Comparison of ENCODE assay signal across 10 mouse cellular contexts in genomic region chr10:59494044-59494443, GRCm38 (mm10). TPM values are rescaled to one million over a fixed set of nuclear protein-coding genes. Genes with fewer than 3 reads are reported as not detected.
A peak's percentile ranks its signal among the peaks of the same experiment; 100 is the strongest.
DNase-seq lines count a peak whose midpoint lies in the region; ATAC-seq and TF ChIP-seq lines count a peak whose summit lies in the region.
"Had no signal": no experiment of that assay in that cellular context is flagged by ENCODE, and none has a peak within 500 bp of the region (broad histone marks: within the 10 kb centered on the region; RNA-seq: fewer than 3 reads in every experiment).

No protein-coding gene starts in this region.

- no peak overlapping the region for H3K9ac ChIP-seq in hindbrain, postnatal 0 days (replicated peaks; ENCODE audit: low read length)
- no peak overlapping the region for H3K9ac ChIP-seq in hindbrain, embryonic 12.5 days
- no peak overlapping the region for H3K9ac ChIP-seq in lung, embryonic 15.5 days
- H3K9ac ChIP-seq in hindbrain, embryonic 16.5 days (ENCODE audit: low read depth, low read length) = no peak overlapping the region
- no peak overlapping the region for H3K9ac ChIP-seq in intestine, embryonic 15.5 days
- H3K9ac ChIP-seq: midbrain, embryonic 13.5 days had no signal

- no peaks in the 10 kb centered on the region for H3K27me3 ChIP-seq in hindbrain, postnatal 0 days (ENCODE audit: insufficient read depth, low read length)
- no peaks in the 10 kb centered on the region for H3K27me3 ChIP-seq in hindbrain, embryonic 12.5 days
- no peaks in the 10 kb centered on the region for H3K27me3 ChIP-seq in lung, embryonic 15.5 days
- no peaks in the 10 kb centered on the region for H3K27me3 ChIP-seq in hindbrain, embryonic 16.5 days (replicated peaks; ENCODE audit: control insufficient read depth, insufficient read depth, low read length)
- no peaks in the 10 kb centered on the region for H3K27me3 ChIP-seq in intestine, embryonic 15.5 days (replicated peaks)
- H3K27me3 ChIP-seq: midbrain, embryonic 13.5 days had no signal

- no peak overlapping the region for H3K27ac ChIP-seq in hindbrain, postnatal 0 days
- H3K27ac ChIP-seq in hindbrain, embryonic 12.5 days = no peak overlapping the region
- H3K27ac ChIP-seq in lung, embryonic 15.5 days = no peak overlapping the region
- H3K27ac ChIP-seq in hindbrain, embryonic 16.5 days (ENCODE audit: low read depth, low read length) = no peak overlapping the region
- no peak overlapping the region for H3K27ac ChIP-seq in intestine, embryonic 15.5 days
- H3K27ac ChIP-seq: midbrain, embryonic 13.5 days had no signal

- H3K4me2 ChIP-seq in hindbrain, postnatal 0 days (ENCODE audit: low read depth, low read length) = no peak overlapping the region
- H3K4me2 ChIP-seq in hindbrain, embryonic 12.5 days (replicated peaks) = no peak overlapping the region
- H3K4me2 ChIP-seq in lung, embryonic 15.5 days = no peak overlapping the region
- H3K4me2 ChIP-seq in hindbrain, embryonic 16.5 days (ENCODE audit: low read length) = no peak overlapping the region
- H3K4me2 ChIP-seq in intestine, embryonic 15.5 days (replicated peaks) = no peak overlapping the region
- H3K4me2 ChIP-seq: midbrain, embryonic 13.5 days had no signal

- 58% methylated on average over 2 of the region's 2 CpGs for WGBS in hindbrain, postnatal 0 days
- 81% methylated on average over 2 of the region's 2 CpGs for WGBS in hindbrain, embryonic 12.5 days
- 39% methylated on average over 2 of the region's 2 CpGs for WGBS in lung, embryonic 15.5 days
- 62% methylated on average over 2 of the region's 2 CpGs for WGBS in hindbrain, embryonic 16.5 days
- WGBS in intestine, embryonic 15.5 days = 46% methylated on average over 2 of the region's 2 CpGs

- no peak overlapping the region for H3K4me3 ChIP-seq in hindbrain, postnatal 0 days (ENCODE audit: low read length)
- no peak overlapping the region for H3K4me3 ChIP-seq in hindbrain, embryonic 12.5 days
- H3K4me3 ChIP-seq in lung, embryonic 15.5 days = no peak overlapping the region
- H3K4me3 ChIP-seq in hindbrain, embryonic 16.5 days (ENCODE audit: low read length) = no peak overlapping the region
- no peak overlapping the region for H3K4me3 ChIP-seq in intestine, embryonic 15.5 days (replicated peaks)
- H3K4me3 ChIP-seq: erythroblast, embryonic 14.5 days; midbrain, embryonic 13.5 days had no signal

- TF ChIP-seq CTCF in hindbrain, postnatal 0 days (IDR thresholded peaks at IDR 0.05; ENCODE audit: low read depth) = peak; percentile 36

- DNase-seq in hindbrain, postnatal 0 days (ENCODE audit: low spot score) = no peak
- DNase-seq in 416B (ENCODE audit: low read depth) (peak; percentile 74), adipocyte (ENCODE audit: low spot score) (peak; percentile 67)

- no peaks in the 10 kb centered on the region for H3K36me3 ChIP-seq in hindbrain, postnatal 0 days (ENCODE audit: insufficient read depth, low read length)
- no peaks in the 10 kb centered on the region for H3K36me3 ChIP-seq in hindbrain, embryonic 12.5 days
- no peaks in the 10 kb centered on the region for H3K36me3 ChIP-seq in lung, embryonic 15.5 days
- no peaks in the 10 kb centered on the region for H3K36me3 ChIP-seq in hindbrain, embryonic 16.5 days (ENCODE audit: control insufficient read depth, insufficient read depth, low read length)
- no peaks in the 10 kb centered on the region for H3K36me3 ChIP-seq in intestine, embryonic 15.5 days
- H3K36me3 ChIP-seq: midbrain, embryonic 13.5 days had no signal

- H3K9me3 ChIP-seq in hindbrain, postnatal 0 days (ENCODE audit: low read length) = no peaks in the 10 kb centered on the region
- peaks cover 8% of the 10 kb centered on the region for H3K9me3 ChIP-seq in hindbrain, embryonic 12.5 days (replicated peaks)
- no peaks in the 10 kb centered on the region for H3K9me3 ChIP-seq in lung, embryonic 15.5 days
- H3K9me3 ChIP-seq in hindbrain, embryonic 16.5 days (ENCODE audit: control insufficient read depth, low read length) = peaks cover 6% of the 10 kb centered on the region; the same call in 1 of the 2 replicates
- no peaks in the 10 kb centered on the region for H3K9me3 ChIP-seq in intestine, embryonic 15.5 days

- ATAC-seq in hindbrain, postnatal 0 days = no peak
- no peak for ATAC-seq in hindbrain, embryonic 12.5 days (ENCODE audit: low FRiP score)
- ATAC-seq in lung, embryonic 15.5 days (ENCODE audit: borderline replicate concordance, extremely low read depth, low FRiP score, low TSS enrichment) = peak; percentile 59; the same call in 1 of the 2 replicates
- no peak for ATAC-seq in granulocyte monocyte progenitor cell, adult 5-6 weeks (replicated peaks; ENCODE audit: poor library complexity, severe bottlenecking)
- ATAC-seq in hindbrain, embryonic 16.5 days = no peak
- ATAC-seq in intestine, embryonic 15.5 days = no peak
- ATAC-seq: midbrain, embryonic 13.5 days had no signal

- H3K4me1 ChIP-seq in hindbrain, postnatal 0 days (ENCODE audit: insufficient read depth, low read length) = no peaks in the 10 kb centered on the region
- no peaks in the 10 kb centered on the region for H3K4me1 ChIP-seq in hindbrain, embryonic 12.5 days
- H3K4me1 ChIP-seq in lung, embryonic 15.5 days = 0 out of 2 replicates have a peak, but pooled peaks cover 2% of the 10 kb centered on the region
- H3K4me1 ChIP-seq in hindbrain, embryonic 16.5 days (ENCODE audit: control insufficient read depth, insufficient read depth, low read depth, low read length) = no peaks in the 10 kb centered on the region
- H3K4me1 ChIP-seq in intestine, embryonic 15.5 days (replicated peaks) = no peaks in the 10 kb centered on the region
- H3K4me1 ChIP-seq: midbrain, embryonic 13.5 days had no signal

RNA-seq across cellular contexts. Expression of gene Oit3, which starts 52.5 kb away (rescaled TPM):
- total RNA-seq in hindbrain, postnatal 0 days (2014; rRNA removed) = not detected in 2 replicates
- polyA plus RNA-seq in hindbrain, postnatal 0 days (2015; fragmentation: Nextera tagmentation; extraction: Ambion mirVana) = 0.11 and 0.23 TPM in 2 replicates
- polyA plus RNA-seq in hindbrain, embryonic 12.5 days (2016; fragmentation: Nextera tagmentation; extraction: Ambion mirVana) = 0.59 and 0.68 TPM in 2 replicates
- polyA plus RNA-seq in lung, embryonic 15.5 days (2015; fragmentation: Nextera tagmentation; extraction: Ambion mirVana) = 2.1 and 2.7 TPM in 2 replicates
- 1.8 TPM in 1 of 2 replicates, not detected in the other for total RNA-seq in granulocyte monocyte progenitor cell, adult 5-6 weeks (2014; fragmentation: Nextera tagmentation)
- not detected in 2 replicates for total RNA-seq in granulocyte monocyte progenitor cell, adult 5-6 weeks (2017)
- polyA plus RNA-seq in hindbrain, embryonic 16.5 days (2015; fragmentation: Nextera tagmentation; extraction: Ambion mirVana) = 0.20 and 0.48 TPM in 2 replicates
- 1.6 and 1.9 TPM in 2 replicates for polyA plus RNA-seq in intestine, embryonic 15.5 days (2015; fragmentation: Nextera tagmentation; extraction: Ambion mirVana)
